Mouse (Mus musculus) kidney, embryonic 14.5 days (tissue): ENCODE measurements around the gene Abhd17a. TPM values are rescaled to one million over a fixed set of nuclear protein-coding genes. Genes with fewer than 3 reads are reported as not detected.
"Not testable (repeated sequence)": the region's sequence is repeated elsewhere in the genome, so short reads cannot be mapped to it uniquely, and the experiment has no call there.

Experiments
- ATAC-seq: fragments of 200-750 bp; cut with Nextera tagmentation; 2 replicates; pipeline ENCODE4 v1.8.0; 2017; ENCODE audit warnings: moderate number of reproducible peaks, mild to moderate bottlenecking, moderate TSS enrichment, moderate library complexity; ENCODE audit not compliant: low FRiP score, low TSS enrichment
- H3K27ac ChIP-seq: fragments of 300-500 bp; sonication (generic); 2 replicates; pipeline ENCODE4 v1.5.1; 2014; ENCODE audit warnings: low read depth, mild to moderate bottlenecking, low read length, moderate library complexity, mixed read lengths
- H3K27me3 ChIP-seq: fragments of 300-500 bp; sonication (generic); 2 replicates; pipeline ENCODE4 v1.6.1; 2014; ENCODE audit warnings: mild to moderate bottlenecking, low read length; ENCODE audit not compliant: control insufficient read depth, insufficient read depth
- H3K36me3 ChIP-seq: fragments of 300-500 bp; sonication (generic); 2 replicates; pipeline ENCODE4 v1.6.1; 2014; ENCODE audit warnings: low read length, mixed read lengths; ENCODE audit not compliant: control insufficient read depth, insufficient read depth
- H3K4me1 ChIP-seq: fragments of 300-500 bp; sonication (generic); 2 replicates; pipeline ENCODE4 v1.6.1; 2014; ENCODE audit warnings: low read length, mixed read lengths; ENCODE audit not compliant: control insufficient read depth, insufficient read depth
- H3K4me2 ChIP-seq: fragments of 300-500 bp; sonication (generic); replicated peaks from 2 replicates; pipeline ENCODE4 v1.6.1; 2014; ENCODE audit warnings: low read depth, mild to moderate bottlenecking, low read length
- H3K4me3 ChIP-seq: fragments of 300-500 bp; sonication (generic); 2 replicates; pipeline ENCODE4 v1.5.1; 2014; ENCODE audit warnings: mild to moderate bottlenecking, low read length
- H3K9ac ChIP-seq: fragments of 300-500 bp; sonication (generic); 2 replicates; pipeline ENCODE4 v1.6.1; 2014; ENCODE audit warnings: low read depth, mild to moderate bottlenecking, low read length, moderate library complexity
- H3K9me3 ChIP-seq: fragments of 300-500 bp; sonication (generic); 2 replicates; pipeline ENCODE4 v1.6.1; 2016; ENCODE audit warnings: low read length; ENCODE audit not compliant: control insufficient read depth
- WGBS: fragments of 180-500 bp; shearing (Covaris S2); extraction: QIAGEN DNeasy Blood & Tissue Kit; methylation state at CpG from one replicate; pipeline ENCODE4 v1.1.7; 2014; 5-methylcytosine and 5-hydroxymethylcytosine counted together
- polyA plus RNA-seq: library from polyadenylated mRNA; unstranded; fragments of >200 nt; fragmentation: Nextera tagmentation; extraction: Ambion mirVana; gene quantifications from 2 replicates; pipeline ENCODE4 v1.2.1, GENCODE M21; 2014

The Abhd17a gene
- polyA plus RNA-seq, 1 experiment from 2014 or later: 125 TPM

GRCm38 (mm10) chr10:80610116-80610785 is 20.1 kb upstream of the Abhd17a start:
- 92% methylated on average over 9 of the region's 9 CpGs for WGBS
- ATAC-seq: no peak
- H3K27me3 ChIP-seq: no peaks in the 10 kb centered on the region

GRCm38 (mm10) chr10:80609269-80609924 is 19.3 kb upstream of the Abhd17a start:
- no peak for ATAC-seq
- Histone ChIP-seq H3K4me1 (0 out of 2 replicates have a peak, but pooled peaks cover 2% of the 10 kb centered on the region), H3K36me3 (peaks cover 55% of the 10 kb centered on the region), H3K9me3 (no peaks in the 10 kb centered on the region), H3K4me2 (no peak overlapping the region), H3K27me3 (no peaks in the 10 kb centered on the region), H3K9ac (no peak overlapping the region), H3K4me3 (no peak overlapping the region), H3K27ac (no peak overlapping the region)
- 90% methylated on average over 10 of the region's 10 CpGs for WGBS

More at GRCm38 (mm10) chr10:80610116-80610785, 20.1 kb upstream of the Abhd17a start:
- Histone ChIP-seq H3K9ac (no peak overlapping the region), H3K9me3 (no peaks in the 10 kb centered on the region), H3K27ac (no peak overlapping the region), H3K4me2 (no peak overlapping the region), H3K4me3 (no peak overlapping the region), H3K36me3 (peaks cover 64% of the 10 kb centered on the region), H3K4me1 (0 out of 2 replicates have a peak, but pooled peaks cover under 1% of the 10 kb centered on the region)

GRCm38 (mm10) chr10:80608435-80608834 is 18.3 kb upstream of the Abhd17a start:
- Histone ChIP-seq H3K36me3 (peaks cover 47% of the 10 kb centered on the region), H3K4me3 (no peak overlapping the region), H3K9ac (no peak overlapping the region), H3K4me1 (peaks cover 10% of the 10 kb centered on the region), H3K4me2 (no peak overlapping the region), H3K9me3 (no peaks in the 10 kb centered on the region), H3K27ac (no peak overlapping the region), H3K27me3 (no peaks in the 10 kb centered on the region)
- no peak for ATAC-seq
- WGBS: 91% methylated on average over 3 of the region's 3 CpGs

DNA sequence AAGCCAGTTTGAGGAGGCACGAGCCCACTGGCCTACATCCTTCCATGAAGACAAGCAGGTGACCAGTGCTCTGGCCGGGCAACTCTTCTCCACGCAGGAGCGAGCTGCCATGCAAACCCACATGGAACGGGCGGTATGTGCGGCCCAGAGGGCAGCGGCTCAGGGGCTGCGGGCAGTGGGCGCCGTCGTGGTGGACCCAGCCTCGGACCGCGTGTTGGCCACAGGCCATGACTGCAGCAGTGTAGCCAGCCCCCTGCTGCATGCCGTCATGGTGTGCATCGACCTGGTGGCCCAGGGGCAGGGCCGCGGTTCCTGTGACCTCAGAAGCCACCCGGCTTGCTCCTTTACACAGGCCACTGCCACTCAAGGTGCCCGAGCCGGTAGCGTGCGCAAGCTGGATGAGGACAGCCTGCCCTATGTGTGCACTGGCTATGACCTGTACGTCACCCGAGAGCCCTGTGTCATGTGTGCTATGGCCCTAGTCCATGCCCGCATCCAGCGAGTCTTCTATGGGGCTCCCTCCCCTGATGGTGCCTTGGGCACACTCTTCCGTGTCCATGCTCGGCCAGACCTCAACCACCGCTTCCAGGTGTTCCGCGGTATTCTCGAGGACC is 16.7 kb upstream of the Abhd17a start:
- Histone ChIP-seq H3K4me2 (no peak overlapping the region), H3K9me3 (no peaks in the 10 kb centered on the region), H3K9ac (no peak overlapping the region), H3K4me1 (peaks cover 11% of the 10 kb centered on the region), H3K27me3 (no peaks in the 10 kb centered on the region), H3K36me3 (peaks cover 34% of the 10 kb centered on the region), H3K4me3 (no peak overlapping the region), H3K27ac (no peak overlapping the region)
- 95% methylated on average over 34 of the region's 34 CpGs for WGBS
- ATAC-seq: no peak

DNA sequence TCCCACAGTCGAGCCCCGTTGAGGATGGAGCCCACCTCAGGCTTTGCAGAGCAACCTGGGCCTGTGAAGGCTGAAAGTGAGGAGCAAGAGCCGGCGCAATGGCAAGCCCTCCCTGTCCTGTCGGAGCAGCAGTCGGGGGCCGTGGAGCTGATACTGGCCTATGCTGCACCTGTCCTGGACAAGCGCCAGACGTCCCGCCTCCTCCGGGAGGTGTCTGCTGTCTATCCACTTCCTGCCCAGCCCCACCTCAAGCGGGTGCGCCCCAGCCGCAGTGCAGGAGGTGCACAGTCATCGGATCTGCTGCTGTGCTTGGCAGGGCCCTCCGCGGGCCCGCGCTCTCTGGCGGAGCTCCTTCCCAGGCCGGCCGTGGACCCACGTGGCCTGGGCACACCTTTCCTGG is 16.2 kb upstream of the Abhd17a start:
- H3K9ac ChIP-seq: no peak overlapping the region
- no peak overlapping the region for H3K27ac ChIP-seq
- no peak overlapping the region for H3K4me3 ChIP-seq
- ATAC-seq: no peak
- peaks cover 11% of the 10 kb centered on the region for H3K4me1 ChIP-seq
- 92% methylated on average over 23 of the region's 23 CpGs for WGBS
- no peak overlapping the region for H3K4me2 ChIP-seq
- H3K27me3 ChIP-seq: no peaks in the 10 kb centered on the region
- H3K9me3 ChIP-seq: no peaks in the 10 kb centered on the region
- H3K36me3 ChIP-seq: peaks cover 34% of the 10 kb centered on the region

DNA sequence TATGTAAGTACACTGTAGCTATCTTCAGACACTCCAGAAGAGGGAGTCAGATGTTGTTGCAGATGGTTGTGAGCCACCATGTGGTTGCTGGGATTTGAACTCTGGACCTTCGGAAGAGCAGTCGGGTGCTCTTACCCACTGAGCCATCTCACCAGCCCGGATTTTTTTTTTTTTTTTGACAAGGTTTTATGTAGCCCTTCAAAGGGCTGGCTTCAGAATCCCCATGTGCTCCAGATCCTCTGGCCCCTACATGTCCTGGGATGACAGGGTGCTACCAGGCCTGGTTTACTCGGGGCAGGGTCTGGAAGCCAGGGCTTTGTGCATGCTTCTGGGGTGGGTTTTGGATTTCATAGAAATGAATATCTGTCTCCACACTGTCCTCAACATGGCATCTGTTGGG is 15.6 kb upstream of the Abhd17a start, which contains the start of gene Gm49322:
Gene Gm49322, plus strand, starts transcription at position 301 of the 400 bp plus-strand sequence.
- WGBS: 79% methylated on average over 1 of the region's 4 CpGs
- Histone ChIP-seq H3K36me3 (peaks cover 34% of the 10 kb centered on the region), H3K4me1 (peaks cover 11% of the 10 kb centered on the region)
- not testable (repeated sequence) for H3K27ac ChIP-seq, H3K4me2 ChIP-seq, H3K9me3 ChIP-seq, H3K9ac ChIP-seq, ATAC-seq, H3K4me3 ChIP-seq, H3K27me3 ChIP-seq

- Histone ChIP-seq H3K4me3 (no peak overlapping the region), H3K9me3 (no peaks in the 10 kb centered on the region), H3K4me2 (no peak overlapping the region), H3K27me3 (no peaks in the 10 kb centered on the region), H3K4me1 (peaks cover 11% of the 10 kb centered on the region), H3K36me3 (peaks cover 34% of the 10 kb centered on the region), H3K9ac (no peak overlapping the region), H3K27ac (no peak overlapping the region)
- no peak for ATAC-seq
- WGBS: 87% methylated on average over 2 of the region's 2 CpGs
Measured at GRCm38 (mm10) chr10:80604988-80605387, 14.8 kb upstream of the Abhd17a start.

DNA sequence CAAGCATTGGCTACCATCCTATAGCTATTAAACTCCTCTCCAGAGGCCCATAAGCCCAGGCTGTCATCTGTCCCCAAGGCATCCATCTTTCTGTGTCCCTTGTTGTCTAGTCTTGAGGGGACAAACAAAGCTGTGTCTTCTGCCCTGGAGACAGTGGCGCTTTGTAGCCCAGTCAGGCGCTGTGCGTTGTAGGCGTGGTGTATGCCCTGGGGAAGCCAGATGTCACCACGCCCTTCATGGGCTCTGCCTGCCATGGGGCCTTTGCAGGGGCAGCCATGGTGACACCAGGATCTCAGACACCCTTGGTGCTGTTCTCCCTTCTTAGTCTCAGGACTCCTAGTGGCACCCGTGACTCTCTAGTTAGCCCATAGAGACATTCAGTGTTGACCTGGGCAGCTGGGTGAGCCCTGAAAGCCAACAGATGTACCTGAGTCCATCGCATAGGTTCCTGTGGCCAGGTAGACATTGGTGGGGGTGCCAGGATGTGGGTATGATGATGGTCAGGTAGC is 13.9 kb upstream of the Abhd17a start:
- peak overlapping the region; percentile 62 for H3K4me2 ChIP-seq
- ATAC-seq: no peak
- peak overlapping the region; percentile 66 for H3K9ac ChIP-seq
- no peaks in the 10 kb centered on the region for H3K27me3 ChIP-seq
- 94% methylated on average over 7 of the region's 7 CpGs for WGBS
- peaks cover 26% of the 10 kb centered on the region for H3K36me3 ChIP-seq
- no peaks in the 10 kb centered on the region for H3K9me3 ChIP-seq
- H3K4me3 ChIP-seq: peak overlapping the region; percentile 50
- no peak overlapping the region for H3K27ac ChIP-seq
- peaks cover 11% of the 10 kb centered on the region for H3K4me1 ChIP-seq
